Mouse (Mus musculus) C2C12 (cell line): ENCODE measurements around the gene Zfp113.

Experiments
- CTCF ChIP-seq: IDR thresholded peaks from one replicate; pipeline ENCODE4 v1.5.1; 2011; ENCODE audit not compliant: control insufficient read depth, insufficient read depth, insufficient read length
- MAX ChIP-seq: IDR thresholded peaks from one replicate; pipeline ENCODE4 v1.6.1; 2011; ENCODE audit warnings: mild to moderate bottlenecking, control low read depth
- MYOD1 ChIP-seq: IDR thresholded peaks from one replicate; pipeline ENCODE4 v1.6.1; 2011; ENCODE audit warnings: low read depth; ENCODE audit not compliant: control insufficient read depth, insufficient read length
- MYOG ChIP-seq: IDR thresholded peaks from one replicate; pipeline ENCODE4 v1.6.1; 2011; ENCODE audit not compliant: control insufficient read depth, insufficient read length; ENCODE audit errors: extremely low read depth
- USF1 ChIP-seq: IDR thresholded peaks from one replicate; pipeline ENCODE4 v1.6.1; 2011; ENCODE audit warnings: low read depth, mild to moderate bottlenecking, control low read depth, moderate library complexity

- TF ChIP-seq CTCF (no peak), MYOG (no peak), USF1 (no peak), MAX (no peak), MYOD1 (no peak)
Measured at GRCm38 (mm10) chr5:138160224-138160762, 4.7 kb upstream of the Zfp113 start.
